Mouse (Mus musculus) embryo, embryonic 11 days (tissue): Measurements from ENCODE around the gene Gm10260.

Experiments
- DNase-seq: peaks from one replicate; pipeline ENCODE4 v3.0.0-alpha.2; 2015

The Gm10260 gene

GRCm38 (mm10) chr13:97768046-97768682 is 7.7 kb upstream of the Gm10260 start:
- DNase-seq = no peak

DNA sequence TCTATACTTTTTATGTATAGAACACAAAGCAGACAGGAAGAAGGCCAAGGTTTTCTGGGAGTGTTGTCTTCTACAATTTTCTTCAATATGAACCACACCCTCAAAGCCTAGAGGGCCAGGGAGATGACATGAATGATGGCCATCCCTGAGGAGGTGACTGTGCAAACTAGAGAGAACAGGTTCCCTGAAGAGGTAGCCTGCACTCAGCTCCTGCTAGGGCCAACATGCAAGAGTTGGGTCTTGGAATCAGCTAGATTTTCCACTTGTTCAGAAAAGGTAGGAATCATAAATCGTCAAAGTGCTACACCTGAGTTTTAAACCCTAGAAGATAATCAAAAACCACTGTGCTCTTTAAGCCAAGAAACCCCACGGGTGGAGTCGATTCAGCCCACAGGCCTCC is 6.2 kb upstream of the Gm10260 start:
- DNase-seq = no peak

GRCm38 (mm10) chr13:97765913-97766312 is 5.5 kb upstream of the Gm10260 start:
- no peak for DNase-seq

GRCm38 (mm10) chr13:97764067-97764466 is 3.6 kb upstream of the Gm10260 start:
- DNase-seq = no peak

GRCm38 (mm10) chr13:97763436-97763835 is 3.0 kb upstream of the Gm10260 start:
- no peak for DNase-seq

DNA sequence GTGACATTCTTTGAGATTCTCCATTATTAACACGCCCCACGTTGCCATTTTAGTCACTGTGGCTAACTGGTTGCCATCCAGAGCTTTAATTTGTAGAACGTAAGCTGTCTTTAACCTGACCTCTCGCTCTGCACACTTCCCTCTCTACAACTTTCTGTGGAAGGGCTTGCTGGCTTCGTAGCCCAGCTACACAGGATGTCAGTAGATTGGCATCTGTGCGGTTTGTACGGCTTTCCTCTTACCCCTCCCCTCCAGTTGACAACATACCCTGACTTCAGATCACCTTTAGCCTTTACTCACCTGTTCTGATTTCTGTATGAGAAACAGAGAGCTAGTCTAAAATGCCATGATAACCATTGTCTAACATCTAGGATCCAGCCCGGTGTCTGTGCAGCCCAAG is 1.7 kb upstream of the Gm10260 start:
- DNase-seq = no peak

- DNase-seq = no peak
Measured at GRCm38 (mm10) chr13:97757033-97757432, 3.4 kb downstream of the Gm10260 start.

GRCm38 (mm10) chr13:97756091-97756490 is 4.3 kb downstream of the Gm10260 start:
- no peak for DNase-seq

GRCm38 (mm10) chr13:97750851-97751381 is 9.5 kb downstream of the Gm10260 start:
- no peak for DNase-seq

GRCm38 (mm10) chr13:97747037-97747860 is 13.2 kb downstream of the Gm10260 start:
- peak; percentile 54 for DNase-seq

- DNase-seq = no peak
Measured at GRCm38 (mm10) chr13:97744669-97745068, 15.8 kb downstream of the Gm10260 start.

GRCm38 (mm10) chr13:97744036-97744435 is 16.4 kb downstream of the Gm10260 start:
- DNase-seq = no peak

DNA sequence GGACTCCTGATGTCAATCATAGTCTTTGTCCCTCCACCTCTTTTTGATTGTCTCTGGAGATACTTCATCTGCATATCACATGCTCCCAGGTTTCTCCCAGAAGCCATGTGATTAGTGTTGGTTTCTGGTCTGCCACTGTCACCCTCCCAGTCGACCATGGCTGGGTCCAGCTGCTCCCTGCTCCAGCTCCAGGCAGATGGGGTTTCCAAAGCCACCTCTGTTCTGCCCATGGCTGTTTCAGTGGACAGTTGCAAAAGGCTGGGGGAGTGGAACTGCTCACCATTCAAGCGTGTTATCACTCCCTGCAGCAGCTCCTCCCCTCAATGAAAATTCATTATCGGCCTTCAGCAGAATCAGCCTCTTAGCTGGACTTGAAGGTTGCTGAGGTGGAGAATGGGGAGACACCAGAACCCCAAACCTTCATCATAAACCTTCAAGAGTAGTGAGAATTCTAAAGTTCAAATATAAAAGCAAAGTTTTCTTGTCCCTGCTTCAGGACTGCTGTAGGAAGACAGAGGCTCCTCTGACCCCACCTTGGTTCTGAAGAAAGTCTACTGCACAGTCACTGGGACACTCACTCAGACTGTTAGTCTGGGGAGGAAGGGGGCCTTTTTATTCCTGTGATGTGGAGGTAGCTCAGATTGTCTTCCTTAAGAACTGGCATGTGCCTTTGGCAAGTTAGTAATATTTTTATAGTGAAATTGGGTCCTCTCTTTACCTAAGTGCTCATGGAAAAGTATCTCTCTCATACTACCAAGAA is 17.0 kb downstream of the Gm10260 start:
- DNase-seq = no peak

GRCm38 (mm10) chr13:97735931-97736330 is 24.5 kb downstream of the Gm10260 start:
- no peak for DNase-seq

DNA sequence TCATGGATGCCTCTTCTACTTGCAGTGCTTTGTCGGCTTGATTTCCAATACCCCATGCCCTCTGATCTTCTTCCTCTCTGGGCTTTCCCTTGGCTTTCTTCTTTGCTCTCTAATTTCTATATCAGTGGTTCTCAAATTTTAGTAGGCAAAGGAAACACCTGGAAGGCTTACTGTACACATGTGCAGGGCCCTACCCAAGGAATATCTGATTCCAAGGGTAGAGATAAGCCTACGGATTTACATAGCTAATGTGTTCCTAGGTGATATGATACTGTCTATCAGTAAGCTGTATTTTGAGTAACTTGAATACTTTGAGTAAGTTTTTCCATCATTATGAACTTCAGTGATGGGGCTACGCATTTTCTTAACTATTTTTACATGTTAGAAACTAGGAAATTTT is 25.7 kb downstream of the Gm10260 start:
- no peak for DNase-seq

GRCm38 (mm10) chr13:97725160-97725825 is 35.1 kb downstream of the Gm10260 start:
- no peak for DNase-seq

GRCm38 (mm10) chr13:97724551-97724950 is 35.9 kb downstream of the Gm10260 start:
- no peak for DNase-seq

- no peak for DNase-seq
Measured at GRCm38 (mm10) chr13:97712506-97713275, 47.7 kb downstream of the Gm10260 start.

- DNase-seq = no peak
Measured at GRCm38 (mm10) chr13:97711510-97711909, 48.9 kb downstream of the Gm10260 start.
